Mouse (Mus musculus): Measurements from ENCODE around the gene Marveld2.

DNA sequence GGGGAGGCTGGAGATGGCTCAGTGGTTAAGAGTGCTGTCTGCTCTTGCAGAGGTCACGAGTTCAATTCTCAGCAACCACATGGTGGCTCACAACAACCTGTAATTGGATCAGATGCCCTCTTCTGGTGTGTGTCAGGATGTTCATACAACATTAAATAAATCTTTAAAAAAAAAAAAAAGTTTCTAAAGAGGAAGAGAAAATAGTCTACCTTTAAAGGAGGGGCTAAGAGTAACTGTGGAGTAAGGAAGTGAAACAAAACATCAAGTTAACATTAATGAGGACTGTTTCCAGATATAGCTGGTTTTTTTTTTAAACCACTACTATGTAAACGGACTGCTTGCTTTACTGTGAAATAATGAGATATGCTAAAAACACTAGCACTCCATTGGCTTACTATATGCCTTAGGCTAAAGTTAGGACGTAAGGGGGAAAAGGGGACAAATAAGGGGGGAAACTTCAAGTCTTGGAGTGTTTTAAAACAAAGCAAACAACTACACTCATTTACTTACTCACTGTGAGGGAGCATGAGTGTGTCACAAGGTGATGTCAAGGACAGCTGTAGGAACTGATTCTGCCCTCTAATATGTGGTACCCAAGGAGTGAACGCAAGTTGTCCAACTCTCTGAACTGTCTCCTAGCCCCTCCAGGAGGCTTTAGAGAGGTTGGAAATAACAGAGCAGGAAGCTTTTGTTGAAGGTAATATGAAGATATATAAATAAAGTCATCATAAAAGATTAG lies 25.9 kb upstream of the Marveld2 start:
- no peak for TF ChIP-seq POLR2A (IDR thresholded peaks at IDR 0.05; ENCODE audit: low read depth, low read length)
- no peak for TF ChIP-seq CTCF (conservative IDR thresholded peaks at IDR 0.05; ENCODE audit: insufficient read depth, insufficient read length, low read depth, low read length)
